ENCODE assay signal across 8 mouse cellular contexts in genomic region chr2:174328358-174328905, GRCm38 (mm10). TPM values are rescaled to one million over a fixed set of nuclear protein-coding genes. Genes with fewer than 3 reads are reported as not detected.
DNase-seq lines count a peak whose midpoint lies in the region; ATAC-seq and TF ChIP-seq lines count a peak whose summit lies in the region.

No protein-coding gene starts in this region.

- H3K27me3 ChIP-seq in intestine, embryonic 15.5 days (replicated peaks) = no peaks in the 10 kb centered on the region
- no peaks in the 10 kb centered on the region for H3K27me3 ChIP-seq in neural tube, embryonic 11.5 days (ENCODE audit: control insufficient read depth, insufficient read depth, low read length)

- H3K36me3 ChIP-seq in intestine, embryonic 15.5 days = no peaks in the 10 kb centered on the region
- no peaks in the 10 kb centered on the region for H3K36me3 ChIP-seq in neural tube, embryonic 11.5 days (ENCODE audit: control insufficient read depth, insufficient read depth, low read length)

- intact Hi-C loops in gastrocnemius, adult 2 months (cut with DNase I) = loop anchor here (5.0 kb wide), 1 partner anchor 89 kb away; the partner anchor contains the start of gene Nelfcd

- DNase-seq in gastrocnemius, adult 2 months = peak; percentile 50
- DNase-seq in gastrocnemius, postnatal 25 days = no peak
- peak; percentile 72 for DNase-seq in 3134 (ENCODE audit: extremely low read depth, insufficient read length, low spot score)
- no peak for DNase-seq in neural tube, embryonic 11.5 days (ENCODE audit: low spot score)
- no peak for DNase-seq in frontal cortex, postnatal 25 days (ENCODE audit: low spot score in 2 of 2)
- DNase-seq in ovary, postnatal 36 days (ENCODE audit: low spot score) = no peak

- H3K27ac ChIP-seq in gastrocnemius, adult 2 months = peak overlapping the region; percentile 99
- no peak overlapping the region for H3K27ac ChIP-seq in cortical plate, adult 2 months (ENCODE audit: insufficient read depth, low read length)
- H3K27ac ChIP-seq in intestine, embryonic 15.5 days = peak overlapping the region; percentile 98
- H3K27ac ChIP-seq in neural tube, embryonic 11.5 days (ENCODE audit: low read depth, low read length) = peak overlapping the region; percentile 98

- ATAC-seq in intestine, embryonic 15.5 days = no peak
- no peak for ATAC-seq in neural tube, embryonic 11.5 days (ENCODE audit: insufficient read depth, low FRiP score, low TSS enrichment)

- no peak for TF ChIP-seq CTCF in gastrocnemius, adult 2 months (IDR thresholded peaks at IDR 0.05)
- TF ChIP-seq CTCF in cortical plate, adult 2 months (IDR thresholded peaks at IDR 0.05; ENCODE audit: extremely low read depth, insufficient read depth, low read length) = no peak

- peak overlapping the region; percentile 98 for H3K4me3 ChIP-seq in gastrocnemius, adult 2 months
- H3K4me3 ChIP-seq in cortical plate, adult 2 months (ENCODE audit: insufficient read depth, low read length) = peak overlapping the region; percentile 79
- H3K4me3 ChIP-seq in intestine, embryonic 15.5 days (replicated peaks) = peak overlapping the region; percentile 99
- peak overlapping the region; percentile 95 for H3K4me3 ChIP-seq in neural tube, embryonic 11.5 days (ENCODE audit: low read depth, low read length)

- no peaks in the 10 kb centered on the region for H3K9me3 ChIP-seq in intestine, embryonic 15.5 days
- H3K9me3 ChIP-seq in neural tube, embryonic 11.5 days (ENCODE audit: control insufficient read depth, low read length) = no peaks in the 10 kb centered on the region

- TF ChIP-seq POLR2A in cortical plate, adult 2 months (IDR thresholded peaks at IDR 0.05; ENCODE audit: extremely low read depth, insufficient read depth, low read length) = no peak

- H3K4me2 ChIP-seq in intestine, embryonic 15.5 days (replicated peaks) = peak overlapping the region; percentile 79
- peak overlapping the region; percentile 63 for H3K4me2 ChIP-seq in neural tube, embryonic 11.5 days (ENCODE audit: low read depth)

- peak overlapping the region; percentile 96 for H3K9ac ChIP-seq in intestine, embryonic 15.5 days
- peak overlapping the region; percentile 100 for H3K9ac ChIP-seq in neural tube, embryonic 11.5 days (ENCODE audit: low read length)

- no peaks in the 10 kb centered on the region; the same call in 1 of the 2 replicates for H3K4me1 ChIP-seq in cortical plate, adult 2 months (ENCODE audit: control insufficient read depth, insufficient read depth, low read length)
- H3K4me1 ChIP-seq in intestine, embryonic 15.5 days (replicated peaks) = peaks cover 10% of the 10 kb centered on the region
- peaks cover 10% of the 10 kb centered on the region; the same call in 1 of the 2 replicates for H3K4me1 ChIP-seq in neural tube, embryonic 11.5 days (ENCODE audit: control insufficient read depth, insufficient read depth, low read length)

- WGBS in intestine, embryonic 15.5 days = 46% methylated on average over 46 of the region's 46 CpGs
- 60% methylated on average over 46 of the region's 46 CpGs for WGBS in neural tube, embryonic 11.5 days

RNA-seq across cellular contexts. Expression of gene Gm20721, which starts 18.1 kb away (rescaled TPM):
- 1 to 10 TPM; 1.9 to 3.4 TPM for total RNA-seq in gastrocnemius, adult 2 months (2021)
- 1 to 10 TPM; 2.2 to 2.9 TPM for total RNA-seq in gastrocnemius, postnatal 25 days (2021)
- 0.06 TPM in 1 of 2 replicates, not detected in the other for polyA plus RNA-seq in cortical plate, adult 2 months (2012; rRNA removed)
- polyA plus RNA-seq in intestine, embryonic 15.5 days (2015; fragmentation: Nextera tagmentation; extraction: Ambion mirVana) = 29.6 and 40.8 TPM in 2 replicates
- 8.1 and 9.1 TPM in 2 replicates for polyA plus RNA-seq in neural tube, embryonic 11.5 days (2014; fragmentation: Nextera tagmentation; extraction: Ambion mirVana)

RNA-seq across cellular contexts. Expression of gene Gnas, which starts 44.3 kb away (rescaled TPM):
- total RNA-seq in gastrocnemius, adult 2 months (2021) = 1,000 to 10,000 TPM; 1,330 to 1,331 TPM
- total RNA-seq in gastrocnemius, postnatal 25 days (2021) = 1,000 to 10,000 TPM; 1,372 to 1,510 TPM
- polyA plus RNA-seq in cortical plate, adult 2 months (2012; rRNA removed) = 2,122 and 2,206 TPM in 2 replicates
- polyA plus RNA-seq in intestine, embryonic 15.5 days (2015; fragmentation: Nextera tagmentation; extraction: Ambion mirVana) = 1,496 and 1,641 TPM in 2 replicates
- 1,351 and 1,381 TPM in 2 replicates for polyA plus RNA-seq in neural tube, embryonic 11.5 days (2014; fragmentation: Nextera tagmentation; extraction: Ambion mirVana)

Comparison
In these comparisons a context has a peak if more than half of its experiments do, and no peak if none do; other contexts are left out.
1. DNase-seq: peak in gastrocnemius, adult 2 months (single experiment) and 3134 (single experiment); none in gastrocnemius, postnatal 25 days (single experiment), neural tube, embryonic 11.5 days (single experiment), frontal cortex, postnatal 25 days (0 of 2) and ovary, postnatal 36 days (single experiment).
2. Peak in every context shown above with its lines, with median percentiles within 50 percentile points of each other: H3K4me3 ChIP-seq.